Mouse (Mus musculus) gastrocnemius, postnatal 25 days (tissue): ENCODE data around the gene Tfam. TPM values are rescaled to one million over a fixed set of nuclear protein-coding genes. Genes with fewer than 3 reads are reported as not detected.

Experiments used
- DNase-seq: peaks from one replicate; pipeline ENCODE4 v3.0.0; 2022
- total RNA-seq, 2 experiments: library from RNA; stranded (reverse); gene quantifications; 1 replicate in 1 of 2; 2 replicates in 1 of 2; pipeline ENCODE4 v1.2.3; 2021

Gene Tfam
- total RNA-seq, 2 experiments from 2014 or later: 50.1 to 50.8 TPM

GRCm38 (mm10) chr10:71225894-71226293, 12.2 kb downstream of the Tfam start:
- peak; percentile 30 for DNase-seq

- DNase-seq: no peak
Observed at GRCm38 (mm10) chr10:71223101-71223500, 15.0 kb downstream of the Tfam start.

GRCm38 (mm10) chr10:71222639-71223038, 15.4 kb downstream of the Tfam start:
- no peak for DNase-seq

- DNase-seq: peak; percentile 66
Observed at GRCm38 (mm10) chr10:71218228-71218892, 19.7 kb downstream of the Tfam start.

GRCm38 (mm10) chr10:71215996-71216395, 22.1 kb downstream of the Tfam start:
- DNase-seq: no peak

- no peak for DNase-seq
Observed at GRCm38 (mm10) chr10:71201512-71201911, 36.6 kb downstream of the Tfam start.

GRCm38 (mm10) chr10:71200964-71201363, 37.1 kb downstream of the Tfam start:
- DNase-seq: no peak

- DNase-seq: no peak
Observed at GRCm38 (mm10) chr10:71198676-71199075, 39.4 kb downstream of the Tfam start.

GRCm38 (mm10) chr10:71197036-71197785, 40.9 kb downstream of the Tfam start:
- DNase-seq: no peak

GRCm38 (mm10) chr10:71195501-71195900, 42.6 kb downstream of the Tfam start:
- peak; percentile 36 for DNase-seq

- no peak for DNase-seq
Observed at GRCm38 (mm10) chr10:71194713-71195112, 43.4 kb downstream of the Tfam start.

GRCm38 (mm10) chr10:71193319-71193718, 44.8 kb downstream of the Tfam start:
- no peak for DNase-seq

GRCm38 (mm10) chr10:71192886-71193285, 45.2 kb downstream of the Tfam start:
- peak; percentile 10 for DNase-seq

- DNase-seq: no peak
Observed at GRCm38 (mm10) chr10:71188681-71189080, 49.4 kb downstream of the Tfam start.

GRCm38 (mm10) chr10:71185059-71185458, 53.0 kb downstream of the Tfam start:
- DNase-seq: no peak

- no peak for DNase-seq
Observed at GRCm38 (mm10) chr10:71183339-71184031, 54.6 kb downstream of the Tfam start.

- DNase-seq: no peak
Observed at GRCm38 (mm10) chr10:71181931-71182330, 56.1 kb downstream of the Tfam start.

GRCm38 (mm10) chr10:71181091-71181490, 57.0 kb downstream of the Tfam start:
- no peak for DNase-seq

GRCm38 (mm10) chr10:71180057-71180456, 58.0 kb downstream of the Tfam start:
- no peak for DNase-seq

GRCm38 (mm10) chr10:71177201-71177600, 60.9 kb downstream of the Tfam start:
- DNase-seq: no peak

- DNase-seq: no peak
Observed at GRCm38 (mm10) chr10:71176341-71176740, 61.7 kb downstream of the Tfam start.
